Mouse (Mus musculus) ES-Bruce4 (cell line): ENCODE data around the gene B9d1.

Experiments
- CTCF ChIP-seq: IDR thresholded peaks from one replicate; pipeline ENCODE4 v1.8.1; 2011; ENCODE audit warnings: low read depth, low read length
- EP300 ChIP-seq: IDR thresholded peaks from 2 replicates; pipeline ENCODE4 v1.6.1; 2011; ENCODE audit warnings: low read depth, low read length; ENCODE audit not compliant: insufficient read depth
- POLR2A ChIP-seq: IDR thresholded peaks from one replicate; pipeline ENCODE4 v1.8.1; 2011; ENCODE audit warnings: low read length; ENCODE audit not compliant: insufficient read depth

- TF ChIP-seq CTCF (no peak), EP300 (no peak), POLR2A (no peak)
Observed at GRCm38 (mm10) chr11:61519484-61520107, 14.7 kb downstream of the B9d1 start.
